Mouse (Mus musculus) Muller cell, postnatal 12 days (primary cell): ENCODE results near the gene Sdad1.
A peak's percentile ranks its signal among the peaks of the same experiment; 100 is the strongest.

ENCODE experiments used
- DNase-seq: peaks from one replicate; pipeline ENCODE4 v3.0.0-alpha.2; 2015; ENCODE audit errors: inconsistent ontology term

Gene Sdad1

GRCm38 (mm10) chr5:92309681-92310511 is at the start of gene Sdad1:
Gene Sdad1, minus strand, starts transcription at chr5:92310479.
- DNase-seq, result peak; percentile 89

DNA sequence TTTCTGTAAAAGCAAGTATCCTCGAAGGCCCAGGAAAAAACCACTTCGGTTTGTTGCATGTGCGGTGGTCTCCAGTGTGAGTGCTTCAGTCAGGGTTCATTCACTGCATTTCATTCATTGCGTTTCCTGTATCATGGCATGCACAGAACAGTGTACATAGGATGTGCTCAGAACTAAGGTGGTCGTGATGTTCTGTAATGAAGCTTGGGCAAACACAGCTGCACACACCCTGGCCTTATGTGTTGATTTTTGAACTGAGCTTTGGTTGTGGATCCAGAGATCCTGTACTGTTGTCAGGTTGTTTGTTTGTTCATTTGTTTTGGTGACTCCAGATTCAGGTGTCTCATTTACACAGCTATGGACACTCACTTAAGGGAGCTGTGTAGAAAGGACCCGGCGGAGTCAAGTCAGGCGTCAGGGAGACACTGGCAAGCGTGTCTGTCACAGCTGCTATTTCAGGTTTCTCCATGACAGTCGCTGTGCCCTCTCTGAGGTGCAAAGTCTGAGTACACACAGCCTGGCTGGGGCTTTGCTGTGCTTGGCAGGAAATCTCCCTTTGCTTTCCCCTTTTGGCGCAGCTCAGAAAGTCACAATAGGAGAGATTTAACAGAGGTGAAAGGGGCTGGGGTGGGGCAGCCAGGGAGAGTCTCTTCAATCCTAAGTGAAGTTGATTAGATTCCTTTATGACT is 48.6 kb upstream of the Sdad1 start:
- DNase-seq, result no peak

- peak; percentile 71 for DNase-seq
Observed at GRCm38 (mm10) chr5:92358033-92358432, 47.8 kb upstream of the Sdad1 start.

DNA sequence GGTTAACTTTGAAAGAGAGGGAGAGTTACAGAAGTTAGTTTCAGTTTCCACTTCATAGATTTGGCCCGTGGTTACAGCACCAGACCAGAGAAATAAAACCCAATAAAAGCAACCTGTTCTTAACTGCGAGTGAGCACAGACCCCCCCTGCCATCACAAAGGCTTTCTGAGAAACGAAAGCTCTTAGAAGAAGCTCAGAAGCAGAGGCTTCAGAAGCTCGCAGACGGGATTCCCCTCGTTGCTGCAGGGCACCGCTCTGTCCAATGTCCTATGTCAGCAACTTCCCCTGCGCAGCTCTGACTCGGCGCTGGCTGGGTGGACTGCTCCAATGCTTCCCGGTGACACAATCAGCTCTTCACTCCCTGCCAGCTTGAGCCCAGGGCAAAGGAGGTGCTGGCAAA is 43.2 kb upstream of the Sdad1 start:
- DNase-seq, result peak; percentile 72

GRCm38 (mm10) chr5:92352716-92353115 is 42.4 kb upstream of the Sdad1 start:
- DNase-seq, result peak; percentile 20

DNA sequence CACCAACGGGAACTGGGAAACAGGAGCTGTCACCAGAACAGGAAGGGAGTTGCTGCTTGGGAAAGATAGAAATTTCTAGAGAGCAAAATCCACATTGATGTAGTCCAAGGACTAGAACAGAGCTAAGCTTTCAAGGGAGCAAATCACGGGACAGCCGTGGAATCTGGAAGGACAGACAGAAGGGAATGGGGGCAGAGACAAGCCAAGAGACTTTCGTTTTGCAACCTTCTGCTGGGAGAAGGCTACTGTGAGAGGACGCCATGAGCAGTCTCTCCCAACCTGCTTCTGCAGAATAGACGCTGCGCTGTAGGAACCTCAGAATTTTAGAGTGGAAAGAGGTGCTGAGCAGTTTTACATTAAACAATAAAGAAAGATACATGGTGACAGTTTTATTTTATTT is 39.5 kb upstream of the Sdad1 start:
- no peak for DNase-seq

DNA sequence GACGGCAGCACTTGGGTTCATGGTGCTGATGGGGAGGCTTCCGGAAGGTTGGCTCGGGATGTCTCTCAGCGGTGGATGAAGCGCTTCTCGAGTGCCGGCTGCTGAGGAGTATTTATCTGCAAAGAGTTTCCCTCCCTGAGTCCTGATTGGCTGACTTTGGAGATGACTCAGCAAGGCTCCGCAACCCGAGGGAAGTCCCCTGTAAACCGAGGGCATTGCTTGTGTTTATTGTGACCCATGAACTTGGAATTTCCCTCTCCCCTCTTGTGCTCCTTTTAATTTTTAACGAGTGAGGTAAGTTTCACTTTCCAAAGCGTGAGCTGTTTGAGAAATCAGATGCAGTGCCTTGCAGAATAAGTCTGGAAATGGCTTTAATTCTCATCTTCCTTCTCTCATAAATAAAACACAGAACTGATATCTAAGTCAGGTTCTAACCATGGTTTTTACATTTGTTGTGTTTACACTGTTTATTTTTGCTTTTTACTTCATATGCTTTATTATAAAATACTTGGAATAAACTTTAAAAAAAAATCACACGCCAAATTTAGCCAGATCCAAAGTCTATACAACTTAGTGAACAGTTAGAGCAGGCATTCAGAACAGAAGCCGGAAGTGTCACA is 38.6 kb upstream of the Sdad1 start, which contains the start of gene Cxcl10:
Gene Cxcl10 (minus strand): TSS at position 96 of the 620 bp plus-strand sequence.
- peak; percentile 80 for DNase-seq

- DNase-seq, result no peak
Observed at GRCm38 (mm10) chr5:92345006-92345405, 34.7 kb upstream of the Sdad1 start.

- no peak for DNase-seq
Observed at GRCm38 (mm10) chr5:92340606-92341005, 30.3 kb upstream of the Sdad1 start.

GRCm38 (mm10) chr5:92336743-92337142 is 26.5 kb upstream of the Sdad1 start:
- DNase-seq, result no peak

DNA sequence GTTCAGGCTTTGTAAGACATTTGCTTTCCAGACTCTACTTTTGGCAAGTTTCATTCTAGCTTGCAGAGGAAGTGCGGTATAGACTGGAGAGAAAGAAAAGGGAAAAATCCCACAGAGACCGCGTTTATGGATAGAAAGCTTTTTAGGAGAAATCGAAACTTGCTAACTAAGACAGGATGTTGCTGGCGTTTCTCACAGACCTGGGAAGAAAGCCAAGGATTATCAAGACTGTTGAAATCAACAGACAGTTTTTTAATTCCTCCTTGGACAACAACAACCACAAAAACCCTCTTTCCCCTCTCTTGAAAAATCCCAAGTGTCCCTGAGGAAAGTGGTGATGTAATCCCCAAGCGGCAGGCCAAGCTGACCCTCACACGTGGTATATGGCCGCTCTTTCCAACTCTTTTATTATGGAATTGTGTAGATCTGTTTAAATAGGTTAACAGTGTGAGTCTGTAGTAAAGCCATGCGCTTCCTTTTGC is 22.1 kb upstream of the Sdad1 start:
- peak; percentile 16 for DNase-seq

- no peak for DNase-seq
Observed at GRCm38 (mm10) chr5:92331635-92332338, 21.5 kb upstream of the Sdad1 start, which contains the start of gene Art3. Gene Art3, plus strand, starts transcription at chr5:92331827.

DNA sequence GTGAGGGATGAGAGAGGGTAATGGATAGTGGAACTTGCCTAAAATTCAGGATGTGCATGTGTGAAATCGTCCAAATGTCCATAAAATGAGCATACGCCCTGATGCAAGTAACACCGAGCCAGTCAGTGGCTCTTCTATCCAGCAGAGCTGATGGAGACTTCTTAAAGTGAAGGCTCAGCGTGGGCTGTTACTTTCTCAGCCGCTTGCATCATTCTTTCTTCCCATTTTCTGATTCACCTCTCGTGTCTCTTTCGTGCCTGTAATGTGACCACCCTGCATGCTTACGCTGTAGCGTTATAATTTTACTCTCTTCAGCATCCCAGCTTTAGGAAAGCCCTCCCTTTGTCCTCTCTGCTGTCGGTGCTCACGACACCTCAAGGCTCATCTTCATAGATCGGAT is 20.8 kb upstream of the Sdad1 start:
- DNase-seq, result no peak

DNA sequence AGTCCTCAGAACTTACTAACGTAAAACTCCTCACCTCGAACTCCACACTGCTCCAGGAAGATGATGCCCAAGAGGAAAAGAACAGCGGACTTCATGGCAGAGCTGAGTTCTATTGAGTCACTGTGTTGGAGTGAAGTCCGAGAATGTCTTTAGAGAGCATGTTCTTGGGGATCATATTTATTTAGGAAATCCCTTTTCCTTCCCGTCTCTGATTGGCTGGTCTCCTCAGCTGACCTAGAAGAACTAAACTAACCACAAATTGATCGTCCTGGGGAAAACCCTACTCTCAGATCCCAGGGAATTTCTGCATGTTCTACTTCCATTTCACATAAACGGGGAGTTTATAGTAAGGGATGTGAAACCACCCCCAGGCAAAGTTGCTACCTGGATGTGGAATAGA is 17.6 kb upstream of the Sdad1 start, which contains the start of gene Cxcl9:
Gene Cxcl9 (minus strand): TSS at position 151 of the 400 bp plus-strand sequence.
- no peak for DNase-seq

- no peak for DNase-seq
Observed at GRCm38 (mm10) chr5:92327367-92327766, 17.1 kb upstream of the Sdad1 start.

GRCm38 (mm10) chr5:92323264-92323663 is 13.0 kb upstream of the Sdad1 start:
- peak; percentile 13 for DNase-seq

DNA sequence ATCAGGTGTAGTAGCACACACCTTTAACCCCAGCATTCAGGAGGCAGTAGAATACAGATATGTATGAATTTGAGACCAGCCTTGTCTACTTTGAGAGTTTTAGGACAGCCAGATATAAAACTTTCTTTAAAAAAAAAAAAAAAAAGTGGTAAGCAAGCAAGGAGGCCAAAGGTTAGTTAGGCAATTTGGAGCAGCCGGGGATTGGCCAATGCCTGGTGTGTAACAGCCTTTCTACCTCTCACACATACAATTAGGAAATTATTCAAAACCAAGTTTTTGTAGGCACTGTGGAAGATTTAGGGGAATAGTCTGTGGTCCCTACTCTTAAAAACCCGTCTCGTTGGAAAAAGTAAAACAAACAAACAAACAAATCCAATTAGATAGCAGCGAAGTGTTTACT is 12.3 kb upstream of the Sdad1 start:
- DNase-seq, result no peak

GRCm38 (mm10) chr5:92321631-92322400 is 11.5 kb upstream of the Sdad1 start:
- no peak for DNase-seq

GRCm38 (mm10) chr5:92318596-92318995 is 8.3 kb upstream of the Sdad1 start:
- DNase-seq, result no peak

- no peak for DNase-seq
Observed at GRCm38 (mm10) chr5:92318119-92318518, 7.8 kb upstream of the Sdad1 start.

DNA sequence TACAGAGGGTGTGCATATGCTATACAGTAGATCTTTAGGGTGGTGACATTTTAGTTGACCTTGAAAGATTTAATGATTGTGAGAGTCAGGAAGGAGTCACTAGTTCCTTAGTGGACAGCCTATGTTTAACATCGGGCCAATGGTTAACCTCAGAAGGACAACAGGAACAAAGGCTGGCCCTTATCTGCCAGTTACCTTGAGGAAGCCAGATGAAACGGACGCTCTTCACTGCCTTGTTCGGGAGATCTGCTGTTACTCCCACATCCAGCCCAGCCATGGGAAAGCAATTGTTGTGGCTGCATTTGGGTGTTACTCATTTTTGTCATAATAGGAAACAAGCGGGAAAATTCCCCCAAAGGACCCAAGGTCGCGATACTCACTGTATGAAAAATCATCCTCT is 3.5 kb upstream of the Sdad1 start:
- no peak for DNase-seq
